Mouse (Mus musculus) lung, embryonic 16.5 days (tissue): ENCODE data around the gene Gm49384. TPM values are rescaled to one million over a fixed set of nuclear protein-coding genes. Genes with fewer than 3 reads are reported as not detected.

Experiments used
- ATAC-seq: fragments of 200-750 bp; cut with Nextera tagmentation; 2 replicates; pipeline ENCODE4 v1.8.0; 2017; ENCODE audit warnings: low read depth, mild to moderate bottlenecking, moderate library complexity
- H3K27ac ChIP-seq: fragments of 300-500 bp; sonication (generic); 2 replicates; pipeline ENCODE4 v1.5.1; 2014; ENCODE audit warnings: mild to moderate bottlenecking, control low read depth, low read length
- H3K27me3 ChIP-seq: fragments of 300-500 bp; sonication (generic); 2 replicates; pipeline ENCODE4 v1.6.1; 2014; ENCODE audit warnings: low read depth, low read length, mixed read lengths; ENCODE audit not compliant: control insufficient read depth, insufficient read depth
- H3K36me3 ChIP-seq: fragments of 300-500 bp; sonication (generic); 2 replicates; pipeline ENCODE4 v1.6.1; 2014; ENCODE audit warnings: low read length; ENCODE audit not compliant: control insufficient read depth, insufficient read depth
- H3K4me1 ChIP-seq: fragments of 300-500 bp; sonication (generic); replicated peaks from 2 replicates; pipeline ENCODE4 v1.6.1; 2014; ENCODE audit warnings: low read length, mixed read lengths; ENCODE audit not compliant: control insufficient read depth, insufficient read depth
- H3K4me2 ChIP-seq: fragments of 300-500 bp; sonication (generic); 2 replicates; pipeline ENCODE4 v1.6.1; 2014; ENCODE audit warnings: low read depth, low read length, control low read depth
- H3K4me3 ChIP-seq: fragments of 300-500 bp; sonication (generic); 2 replicates; pipeline ENCODE4 v1.5.1; 2014; ENCODE audit warnings: mild to moderate bottlenecking, low read length, control low read depth
- H3K9ac ChIP-seq: fragments of 300-500 bp; sonication (generic); 2 replicates; pipeline ENCODE4 v1.6.1; 2014; ENCODE audit warnings: low read length, control low read depth
- H3K9me3 ChIP-seq: fragments of 300-500 bp; sonication (generic); 2 replicates; pipeline ENCODE4 v1.6.1; 2016; ENCODE audit warnings: low read length; ENCODE audit not compliant: control insufficient read depth
- WGBS: fragments of 180-500 bp; shearing (Covaris S2); extraction: QIAGEN DNeasy Blood & Tissue Kit; methylation state at CpG from one replicate; pipeline ENCODE4 v1.1.7; 2014; 5-methylcytosine and 5-hydroxymethylcytosine counted together
- microRNA-seq: library from miRNA; unstranded; fragments of <30 nt; microRNA quantifications from one replicate; pipeline ENCODE4, GENCODE M21; 2016
- polyA plus RNA-seq: library from polyadenylated mRNA; unstranded; fragments of >200 nt; fragmentation: Nextera tagmentation; extraction: Ambion mirVana; gene quantifications from 2 replicates; pipeline ENCODE4 v1.2.1, GENCODE M21; 2015

Gene Gm49384
- polyA plus RNA-seq, 1 experiment from 2014 or later, result 25.8 TPM

DNA sequence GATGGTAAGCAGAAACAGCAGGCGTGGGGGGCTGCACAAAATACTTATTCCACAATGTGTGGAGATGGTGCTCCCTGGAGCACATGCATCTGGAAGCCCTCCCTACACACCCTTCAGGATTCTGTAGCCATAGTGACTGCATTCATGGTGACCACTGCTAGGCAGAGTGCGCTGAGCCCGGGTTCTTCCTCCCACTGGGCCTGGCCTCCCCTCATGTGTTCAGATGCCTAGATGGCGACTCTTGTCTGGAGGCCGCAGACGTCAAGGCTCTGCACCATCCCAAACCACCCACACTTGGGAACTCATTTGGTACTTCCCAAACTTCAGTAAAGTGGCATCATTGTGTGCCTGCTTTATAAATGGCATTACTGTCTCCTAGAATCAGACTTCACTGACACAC is 60.6 kb downstream of the Gm49384 start:
- H3K4me3 ChIP-seq, result no peak overlapping the region

DNA sequence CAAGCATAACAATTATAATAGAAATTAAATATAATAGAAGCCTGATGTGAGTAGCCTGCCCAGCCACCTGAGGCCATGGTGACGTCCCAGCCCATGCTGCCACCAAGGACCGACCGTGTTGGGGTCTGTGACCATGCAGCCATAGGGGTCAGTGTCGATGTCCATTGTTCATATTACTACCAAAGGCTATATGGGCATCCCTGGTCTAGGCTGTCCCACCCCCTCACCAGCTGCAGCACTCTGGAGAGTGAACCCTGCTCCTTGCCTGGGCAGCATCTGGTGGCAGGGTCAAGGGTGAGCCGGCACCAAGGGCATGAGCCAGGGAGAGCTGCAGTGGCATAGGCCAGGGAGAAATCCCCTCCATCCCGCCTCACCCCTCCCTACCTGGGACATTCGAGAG is 64.2 kb downstream of the Gm49384 start:
- H3K4me2 ChIP-seq, result no peak overlapping the region
- no peak for ATAC-seq
- WGBS, result 82% methylated on average over 7 of the region's 7 CpGs

More for the DNA sequence above, 60.6 kb downstream of the Gm49384 start:
- Histone ChIP-seq H3K4me2 (no peak overlapping the region), H3K9me3 (no peaks in the 10 kb centered on the region), H3K9ac (no peak overlapping the region), H3K27me3 (no peaks in the 10 kb centered on the region), H3K4me1 (no peaks in the 10 kb centered on the region), H3K27ac (no peak overlapping the region), H3K36me3 (no peaks in the 10 kb centered on the region)
- ATAC-seq, result no peak
- 84% methylated on average over 6 of the region's 6 CpGs for WGBS

More for the DNA sequence above, 64.2 kb downstream of the Gm49384 start:
- no peak overlapping the region for H3K4me3 ChIP-seq
- no peaks in the 10 kb centered on the region for H3K4me1 ChIP-seq
- H3K27ac ChIP-seq, result no peak overlapping the region
- H3K36me3 ChIP-seq, result no peaks in the 10 kb centered on the region
- no peak overlapping the region for H3K9ac ChIP-seq
- H3K9me3 ChIP-seq, result no peaks in the 10 kb centered on the region
- H3K27me3 ChIP-seq, result no peaks in the 10 kb centered on the region

Small RNAs within 50 kb of the gene (microRNA-seq; reads per million reads assigned to microRNA genes)
- gene Gm47287, result not detected
- not detected for gene Gm47295

Other genes starting within 250 kb of the Gm49384 start
- 1,683 and 1,851 TPM in 2 replicates for gene Rps29, start 45.1 kb downstream of the Gm49384 start, polyA plus RNA-seq
- 26.2 and 28.2 TPM in 2 replicates for gene Lrr1, start 35.5 kb downstream of the Gm49384 start, polyA plus RNA-seq
- gene Rpl36al, start 20.2 kb downstream of the Gm49384 start, polyA plus RNA-seq, result 496 and 530 TPM in 2 replicates
- 39.1 and 40.6 TPM in 2 replicates for gene Mgat2, start 20.1 kb downstream of the Gm49384 start, polyA plus RNA-seq
- gene Gm49383, start 7.2 kb downstream of the Gm49384 start, polyA plus RNA-seq, result 27.7 and 28.2 TPM in 2 replicates
- 8.0 and 10.0 TPM in 2 replicates for gene Dnaaf2, start 5.8 kb downstream of the Gm49384 start, polyA plus RNA-seq
- 28.3 and 28.6 TPM in 2 replicates for gene Pole2, start 23.9 kb upstream of the Gm49384 start, polyA plus RNA-seq
- 6.2 and 7.8 TPM in 2 replicates for gene Klhdc1, start 36.9 kb upstream of the Gm49384 start, polyA plus RNA-seq
- 98.4 and 103 TPM in 2 replicates for gene Klhdc2, start 92.4 kb upstream of the Gm49384 start, polyA plus RNA-seq
- gene Nemf, start 152.9 kb upstream of the Gm49384 start, polyA plus RNA-seq, result 85.9 and 86.9 TPM in 2 replicates
- 35.1 and 41.8 TPM in 2 replicates for gene Arf6, start 167.9 kb upstream of the Gm49384 start, polyA plus RNA-seq
- gene Gm9887, start 168.2 kb upstream of the Gm49384 start, polyA plus RNA-seq, result 1.3 TPM in 2 replicates